Mouse (Mus musculus) mouse embryonic stem cell (cell line): ENCODE results near the gene Prmt3.

Source experiments
- in situ Hi-C, 2 experiments: fragments of 300-500 bp; cut with MboI; formaldehyde crosslinking; loops; 1 replicate in 1 of 2; 3 replicates in 1 of 2; pipeline ENCODE4 v1.14.3; 2019 to 2020; ENCODE audit warnings: low sequenced_read_pairs in 2 of 2, low pct_unique_long_range_greater_than_20kb in 1 of 2, mixed read lengths in 1 of 2; ENCODE audit not compliant: unreplicated experiment in 1 of 2

Gene Prmt3

DNA sequence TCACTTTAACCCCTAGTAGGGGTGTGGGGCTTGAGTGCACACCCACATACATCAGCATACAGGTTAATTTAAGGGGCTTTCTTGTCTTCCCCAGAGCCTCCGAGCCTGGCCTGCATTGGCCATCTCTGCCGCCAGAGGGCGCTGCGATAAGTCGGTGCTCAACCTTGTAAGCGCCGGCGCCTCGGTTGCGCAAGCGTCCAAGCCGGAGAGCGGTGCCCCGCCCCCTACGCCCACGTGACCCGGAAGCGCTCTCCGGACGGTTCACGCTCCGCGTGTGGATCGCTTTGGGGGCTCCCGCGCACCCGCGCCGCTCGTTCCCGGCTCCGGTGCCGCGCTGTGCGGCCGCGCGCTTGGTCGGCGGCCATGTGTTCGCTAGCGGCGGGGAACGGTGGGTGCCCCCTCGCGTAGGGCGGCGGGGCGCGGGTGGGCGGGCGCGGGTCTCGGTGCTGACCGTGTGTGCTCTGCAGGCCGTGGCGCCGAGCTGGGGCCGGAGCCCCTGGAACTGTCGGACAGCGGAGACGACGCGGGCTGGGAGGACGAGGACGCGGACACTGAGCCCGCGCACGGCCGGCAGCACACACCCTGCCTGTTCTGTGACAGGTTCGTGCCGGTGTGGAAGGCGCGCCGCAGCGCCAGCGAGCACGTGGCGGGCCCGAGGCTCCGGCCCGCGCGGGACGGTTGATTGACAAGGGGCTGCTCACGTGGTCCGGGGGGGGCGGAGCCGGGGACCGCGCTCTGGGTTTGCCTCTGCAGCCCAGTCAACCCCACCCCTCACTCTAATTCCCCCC is at the start of gene Prmt3:
Gene Prmt3, plus strand, starts transcription at position 233 of the 788 bp plus-strand sequence.
- in situ Hi-C loops: no loop called here

DNA sequence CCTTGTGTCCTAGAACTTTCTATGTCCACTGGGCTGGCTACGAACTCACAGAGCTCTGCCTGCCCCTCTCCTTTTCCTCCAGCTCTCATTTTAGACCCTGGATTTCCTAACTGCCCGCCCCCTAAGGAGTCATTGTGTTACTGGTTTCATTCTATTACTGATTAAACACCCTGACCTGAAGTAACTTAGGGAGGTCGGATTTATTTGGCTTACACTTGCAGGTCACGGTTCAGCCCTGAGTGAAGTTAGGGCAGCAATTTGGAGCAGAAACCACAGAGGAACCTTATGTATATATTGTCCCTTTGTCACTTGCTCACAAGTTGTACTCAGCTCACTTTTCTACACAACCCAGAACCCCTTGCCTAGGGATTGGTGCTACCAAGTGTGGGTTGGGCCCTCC is 43.8 kb upstream of the Prmt3 start:
- in situ Hi-C loops: loop anchor here in 1 of 2 experiments (10.0 kb wide), 1 partner anchor 50 kb away; no protein-coding TSS in a partner anchor

DNA sequence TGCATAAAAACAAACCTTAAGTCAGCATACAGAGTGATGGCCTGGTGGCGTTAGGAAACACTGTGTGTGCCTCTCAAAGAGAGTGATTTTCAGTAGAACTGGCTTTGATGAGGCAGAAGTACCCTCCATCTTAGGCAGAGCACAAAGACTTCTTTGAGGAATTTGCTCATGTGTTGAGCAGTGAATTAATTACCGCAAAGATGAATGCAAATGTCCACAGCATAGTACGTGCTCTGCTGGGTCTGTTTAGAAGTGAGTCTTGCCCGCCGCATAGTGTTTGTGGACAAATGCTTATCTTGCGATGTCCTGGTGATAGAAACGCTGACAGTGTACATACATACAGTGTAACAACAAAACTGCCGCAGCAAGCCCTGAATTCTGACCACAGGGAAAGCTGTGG is 38.7 kb upstream of the Prmt3 start:
- in situ Hi-C loops: loop anchor here in 1 of 2 experiments (10.0 kb wide), 1 partner anchor 55 kb away; no protein-coding TSS in a partner anchor

DNA sequence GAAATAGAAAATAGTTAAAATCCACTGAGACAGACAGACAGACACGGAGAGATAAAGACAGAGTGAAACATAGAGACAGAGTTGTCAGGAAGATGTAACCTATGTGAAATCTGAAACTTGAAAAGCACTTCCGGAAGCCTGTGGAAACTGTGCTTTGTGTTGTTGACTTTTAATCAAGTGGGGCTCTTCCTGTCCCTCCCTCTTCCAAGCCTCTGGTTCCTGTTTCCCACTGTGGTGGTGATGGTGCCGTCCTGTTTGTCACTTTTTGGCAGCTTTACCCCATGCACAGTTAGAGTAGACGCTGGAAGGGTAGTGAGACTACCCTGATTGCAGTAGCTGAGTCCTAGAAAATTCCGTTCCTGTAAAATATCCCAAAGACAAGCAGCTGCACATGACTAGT is 36.7 kb upstream of the Prmt3 start:
- in situ Hi-C loops: no loop called here

DNA sequence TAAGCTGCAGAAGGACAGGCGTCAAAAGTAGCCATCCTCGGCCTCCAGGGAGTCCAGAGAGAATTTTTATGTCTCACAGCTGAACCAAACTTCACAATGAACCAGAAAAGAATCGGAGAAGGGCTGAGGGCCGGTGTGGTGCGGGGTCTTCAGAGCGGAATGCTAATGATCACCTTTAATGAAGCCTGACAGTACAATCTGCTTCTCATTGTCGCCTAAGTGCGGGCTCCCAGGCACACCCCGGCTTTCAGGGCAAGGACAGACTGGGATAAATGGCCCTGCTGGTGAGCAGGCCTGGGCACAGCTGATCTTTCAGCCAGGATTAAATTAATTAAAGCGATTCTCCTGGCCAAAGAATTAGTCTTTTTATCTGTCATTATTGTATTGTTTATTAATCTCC is 36.2 kb upstream of the Prmt3 start:
- in situ Hi-C loops: no loop called here

DNA sequence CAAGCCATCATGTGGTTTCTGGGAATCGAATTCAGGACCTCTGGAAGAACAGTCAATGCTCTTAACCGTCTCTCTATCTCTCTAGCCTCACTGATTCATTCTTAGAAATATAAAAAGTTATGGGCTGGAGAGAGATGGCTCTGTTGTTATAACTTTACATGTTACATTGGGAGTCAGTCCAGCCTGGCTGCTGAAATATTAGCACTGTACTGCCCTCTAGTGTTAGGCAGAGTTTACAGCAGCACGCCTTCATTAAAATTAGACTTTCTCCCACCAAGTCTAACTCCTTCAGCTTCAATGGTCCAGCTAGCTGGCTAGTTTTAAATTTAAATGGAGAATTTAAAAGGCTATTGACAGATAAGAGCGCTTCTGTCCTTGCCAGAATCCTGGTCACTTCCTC is 27.0 kb upstream of the Prmt3 start:
- in situ Hi-C loops: loop anchor here in 1 of 2 experiments (10.0 kb wide), 1 partner anchor 174 kb away; no protein-coding TSS in a partner anchor

DNA sequence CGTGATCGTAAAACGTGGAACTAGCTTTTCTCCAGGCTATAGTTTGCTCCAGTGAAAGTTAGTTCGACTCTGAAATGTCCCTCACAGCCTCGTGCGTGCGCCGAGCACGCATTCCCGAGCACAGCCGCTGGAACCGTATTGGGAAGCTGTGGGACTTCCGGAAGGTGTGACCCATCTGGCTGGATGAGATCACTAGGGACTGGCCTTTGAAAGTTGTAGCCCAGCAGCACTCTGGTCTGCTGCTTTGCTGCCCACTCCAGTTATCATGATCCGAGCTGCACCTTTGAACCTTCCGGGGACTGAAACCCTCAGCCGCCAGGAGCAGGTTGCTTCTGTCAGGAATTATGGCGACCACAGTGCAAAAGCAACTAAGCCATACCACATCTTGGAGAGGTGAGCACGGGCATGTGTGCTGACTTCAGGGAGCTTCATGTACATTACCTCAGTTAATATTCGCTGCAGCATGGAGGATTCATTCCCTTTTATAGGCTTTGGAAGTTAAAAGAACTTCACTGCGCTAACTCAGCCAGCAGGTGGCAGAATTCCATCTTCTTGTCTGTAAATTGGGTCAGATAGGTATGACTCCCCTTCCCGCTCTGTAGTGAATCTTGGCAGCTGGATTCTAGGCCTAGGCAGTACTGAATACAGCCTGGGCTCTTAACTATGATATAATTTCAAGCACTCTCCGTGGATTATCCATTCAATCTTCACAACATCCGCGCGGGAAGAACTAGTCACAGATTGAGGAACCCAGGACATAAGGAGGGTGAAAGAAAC is 25.2 kb upstream of the Prmt3 start:
- in situ Hi-C loops: loop anchor here in 1 of 2 experiments (10.0 kb wide), 1 partner anchor 172 kb away; no protein-coding TSS in a partner anchor

DNA sequence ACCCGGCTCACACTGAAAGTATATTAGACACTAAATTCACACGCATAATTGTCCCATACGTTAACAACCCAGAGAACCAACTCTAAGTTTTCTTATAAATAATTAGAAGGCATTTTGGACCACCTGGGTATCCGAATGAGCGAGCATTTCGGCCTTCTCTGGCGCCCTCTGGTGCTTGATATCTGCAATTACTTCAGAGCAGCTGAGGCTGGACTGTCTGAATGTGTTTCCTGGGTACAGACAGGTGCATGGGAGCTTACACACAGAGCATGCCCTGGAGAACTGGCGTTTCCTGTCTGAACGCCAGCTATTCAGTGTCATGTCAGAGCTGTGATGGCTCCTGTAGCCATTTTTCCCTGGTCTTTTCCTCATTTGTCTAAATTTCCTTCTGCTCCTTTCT is 23.4 kb upstream of the Prmt3 start:
- in situ Hi-C loops: loop anchor here (5.0 to 10.0 kb wide), 2 partner anchors 142 to 170 kb away; no protein-coding TSS in a partner anchor

DNA sequence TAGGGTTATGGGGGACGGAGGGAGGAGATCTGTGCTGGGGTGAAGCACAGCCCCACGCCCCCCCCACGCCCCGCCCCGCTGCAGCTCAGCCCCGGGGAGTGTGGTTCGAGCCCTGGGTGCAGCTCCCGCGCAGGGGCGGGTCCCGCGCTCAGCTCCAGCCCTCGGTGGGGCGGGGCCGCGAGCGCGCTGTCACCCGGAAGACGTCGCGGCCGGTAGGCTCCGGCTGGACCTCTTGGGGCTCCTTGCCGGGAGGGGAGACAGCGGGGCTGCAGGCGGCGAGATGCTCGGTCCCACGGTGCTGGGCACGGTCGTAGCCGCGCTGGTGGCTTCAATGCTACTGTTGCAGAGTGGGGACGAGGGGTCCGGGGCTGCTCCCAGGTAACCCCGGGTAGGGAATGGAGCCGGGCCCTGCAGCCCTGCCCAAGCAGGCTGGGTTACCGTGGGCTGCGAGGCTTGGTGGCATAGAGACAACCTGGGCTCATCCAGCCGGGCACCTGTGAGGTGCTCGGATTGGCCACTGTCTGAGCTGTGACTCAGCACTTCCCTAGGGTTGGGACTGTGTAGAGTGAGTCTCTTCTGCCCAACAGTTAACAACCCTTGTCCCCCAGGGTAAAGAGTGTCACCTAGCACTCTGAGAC is 19.1 kb upstream of the Prmt3 start, which contains the start of gene Htatip2:
Gene Htatip2, plus strand, starts transcription at position 182 of the 638 bp plus-strand sequence.
- in situ Hi-C loops: loop anchor here (5.0 to 10.0 kb wide), 2 partner anchors 147 to 166 kb away; no protein-coding TSS in a partner anchor

DNA sequence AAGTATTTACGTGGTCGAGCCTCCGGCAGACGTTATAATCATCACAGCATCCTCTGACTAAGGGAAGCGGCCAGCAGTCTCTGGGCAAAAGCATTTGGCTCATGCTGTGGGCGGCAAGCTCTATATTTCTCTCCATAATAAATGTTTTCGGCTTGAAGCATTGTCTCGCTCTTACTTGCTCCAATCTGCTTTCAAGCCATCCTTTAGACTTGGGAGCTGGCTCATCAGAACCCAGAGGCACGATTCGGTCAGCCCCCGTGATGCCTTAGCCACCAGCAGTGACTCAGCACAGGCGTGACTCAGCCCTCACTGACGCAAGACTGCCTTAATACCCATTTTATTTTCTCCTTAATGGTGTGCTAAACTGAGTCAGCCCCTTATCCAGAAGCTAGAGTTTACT is 15.5 kb upstream of the Prmt3 start:
- in situ Hi-C loops: no loop called here

DNA sequence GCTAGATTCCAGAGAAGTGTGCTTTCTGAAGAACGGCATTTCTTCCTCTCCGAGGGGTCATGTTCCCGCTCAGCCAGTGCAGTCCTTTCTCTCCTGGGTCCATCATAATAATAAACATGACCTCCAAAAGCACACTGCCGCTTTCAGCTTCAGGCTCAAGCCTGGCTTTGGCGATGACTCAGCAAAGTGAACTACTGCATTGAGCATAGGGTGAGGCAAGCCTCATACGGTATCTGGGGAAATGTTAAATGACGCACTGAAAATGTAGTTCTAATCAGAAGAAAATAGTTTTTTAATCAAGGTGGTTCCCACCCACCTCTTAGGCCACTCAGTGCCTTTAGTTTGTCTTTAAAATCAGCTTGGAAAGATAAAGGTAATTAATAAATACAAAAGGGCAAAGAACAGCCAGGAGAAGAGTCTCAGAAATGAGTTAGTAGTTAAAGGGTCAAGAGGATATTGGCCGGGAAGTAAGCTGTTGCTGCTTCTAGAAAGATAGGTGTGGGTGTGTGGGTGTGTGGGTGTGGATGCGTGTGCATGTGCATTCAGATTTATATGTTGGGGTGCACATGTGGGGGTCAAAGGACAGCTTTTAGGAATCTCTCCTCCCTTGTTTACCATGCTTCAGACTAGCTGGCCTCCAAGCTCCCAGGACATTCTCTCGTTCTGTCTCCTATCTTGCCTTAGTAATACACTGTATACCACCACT is 14.0 kb upstream of the Prmt3 start:
- in situ Hi-C loops: no loop called here

DNA sequence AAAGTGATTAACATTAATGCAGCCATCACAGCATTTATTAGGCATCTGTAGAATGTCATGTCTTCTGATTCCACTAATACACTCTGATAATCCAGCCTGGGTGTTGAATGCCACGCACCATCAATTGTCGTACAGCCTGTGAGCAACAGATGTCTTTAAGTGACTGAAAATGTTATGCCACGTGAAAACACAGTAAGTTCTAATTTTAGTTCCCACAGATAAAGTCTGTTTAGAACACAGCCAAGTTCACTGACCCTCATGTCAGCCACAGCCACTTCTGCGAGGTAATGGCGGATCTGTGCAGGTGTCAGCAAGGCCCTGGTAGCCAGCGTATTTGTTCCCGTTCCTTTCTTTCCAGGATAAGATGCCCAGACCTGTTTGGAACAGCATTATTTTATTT is 12.0 kb upstream of the Prmt3 start:
- in situ Hi-C loops: no loop called here

DNA sequence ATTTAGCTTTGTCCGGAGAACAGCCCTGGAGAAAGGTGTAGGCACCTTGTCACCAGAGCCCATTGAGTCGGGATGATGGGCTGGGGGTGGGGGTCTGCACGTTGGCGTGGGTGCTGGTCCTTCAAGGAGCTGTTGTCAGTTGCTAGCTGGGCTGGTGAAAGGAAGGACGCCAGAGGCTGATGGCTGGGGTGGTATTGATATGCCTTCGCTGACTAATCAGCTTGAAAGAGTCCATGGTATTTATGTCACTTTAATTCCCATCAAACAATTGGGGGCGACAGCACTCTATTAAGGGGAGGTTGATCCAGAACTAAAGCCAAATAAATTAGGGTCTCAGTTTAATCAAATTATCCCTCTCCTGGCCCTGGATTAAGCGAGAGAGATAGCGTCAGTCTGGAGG is 9.6 kb upstream of the Prmt3 start:
- in situ Hi-C loops: no loop called here

DNA sequence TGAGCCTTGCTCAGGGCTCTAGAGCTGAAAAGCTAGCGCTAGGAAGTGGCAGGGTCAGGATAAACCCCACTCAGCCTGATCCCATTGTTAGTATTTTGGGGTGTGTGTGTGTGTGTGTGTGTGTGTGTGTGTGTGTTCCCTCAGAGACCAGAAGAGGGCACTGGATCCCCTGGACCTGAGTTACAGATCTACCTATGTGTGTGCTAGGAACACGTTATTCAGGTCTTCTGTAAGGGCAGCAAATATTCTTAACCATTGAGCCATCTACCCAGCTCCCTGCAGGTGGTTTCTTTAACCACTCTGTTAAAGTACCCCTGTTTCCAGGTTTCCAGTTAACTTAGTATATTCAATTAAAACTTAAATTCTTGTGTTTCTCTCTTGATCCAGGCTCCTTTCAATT is 3.8 kb upstream of the Prmt3 start:
- in situ Hi-C loops: no loop called here

DNA sequence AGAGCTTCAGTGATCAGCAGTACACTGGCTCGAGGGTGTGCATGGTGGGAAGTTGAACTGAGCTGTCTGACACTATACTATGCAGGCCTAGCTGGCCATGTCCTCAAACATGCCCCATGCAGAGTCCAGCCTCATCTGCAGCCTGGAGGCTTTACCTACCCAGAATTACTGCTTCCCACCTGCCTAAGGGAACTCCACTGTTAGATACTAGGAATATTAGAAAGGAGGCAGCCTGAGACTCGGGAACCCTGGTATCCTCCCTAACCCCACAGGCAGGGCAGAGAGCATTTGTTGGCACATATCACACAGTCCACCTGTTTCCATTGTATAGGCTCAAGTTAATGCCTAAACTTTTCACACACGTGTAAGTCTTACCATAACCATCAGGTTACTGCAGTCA is 561 bp upstream of the Prmt3 start:
- in situ Hi-C loops: no loop called here

DNA sequence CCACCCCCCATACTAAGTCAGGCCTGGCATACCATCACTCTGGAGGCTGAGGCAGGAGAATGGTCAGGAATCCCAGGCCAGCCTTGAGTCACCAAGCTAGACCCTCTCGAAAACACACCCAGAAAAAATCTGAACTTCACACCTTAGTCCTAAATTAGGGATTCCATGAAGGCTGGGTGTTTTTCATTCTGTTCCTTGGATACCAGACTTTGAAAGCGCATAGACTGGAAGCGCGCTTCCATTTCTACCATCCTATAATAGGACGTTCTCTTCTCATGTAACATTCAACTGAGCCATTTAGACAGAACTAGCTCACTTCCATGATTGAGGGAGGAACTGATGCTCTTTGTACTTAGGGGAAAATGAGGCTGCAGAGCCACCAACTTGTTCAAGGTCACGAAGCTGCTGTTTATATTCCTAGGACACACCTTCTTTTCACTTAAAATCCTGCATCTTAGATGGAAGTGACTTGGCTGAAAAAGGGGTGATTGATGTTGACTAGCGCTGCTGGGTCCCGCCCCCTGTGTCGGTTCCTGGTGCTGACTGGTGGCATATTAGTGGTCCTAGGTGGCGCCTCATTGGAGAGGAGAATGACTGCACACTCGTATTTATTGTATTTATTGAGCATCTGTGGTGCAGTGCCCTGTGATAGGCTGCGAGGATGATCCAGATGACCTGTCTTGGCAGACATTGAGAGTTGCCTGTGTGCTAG is 914 bp downstream of the Prmt3 start:
- in situ Hi-C loops: no loop called here

DNA sequence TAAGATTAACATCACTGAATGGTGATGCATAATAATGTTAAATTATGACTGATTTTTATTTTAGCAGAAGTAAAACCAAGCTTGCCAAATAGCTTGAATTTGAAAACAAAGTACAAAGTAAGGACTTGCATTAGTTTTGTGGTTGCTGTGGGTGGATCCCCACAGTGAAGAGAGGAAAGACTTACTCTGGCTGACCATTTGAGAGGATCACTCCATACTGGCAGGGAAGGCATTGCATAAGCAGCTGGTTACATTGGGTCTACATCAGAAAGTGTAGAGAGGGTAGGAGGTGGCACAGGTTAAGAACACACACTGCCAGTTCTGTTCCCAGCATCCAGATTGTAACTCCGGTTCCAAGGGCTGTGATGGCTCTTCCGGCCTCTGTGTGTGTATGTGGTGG is 4.9 kb downstream of the Prmt3 start:
- in situ Hi-C loops: loop anchor here in 1 of 2 experiments (10.0 kb wide), 1 partner anchor 142 kb away; no protein-coding TSS in a partner anchor

DNA sequence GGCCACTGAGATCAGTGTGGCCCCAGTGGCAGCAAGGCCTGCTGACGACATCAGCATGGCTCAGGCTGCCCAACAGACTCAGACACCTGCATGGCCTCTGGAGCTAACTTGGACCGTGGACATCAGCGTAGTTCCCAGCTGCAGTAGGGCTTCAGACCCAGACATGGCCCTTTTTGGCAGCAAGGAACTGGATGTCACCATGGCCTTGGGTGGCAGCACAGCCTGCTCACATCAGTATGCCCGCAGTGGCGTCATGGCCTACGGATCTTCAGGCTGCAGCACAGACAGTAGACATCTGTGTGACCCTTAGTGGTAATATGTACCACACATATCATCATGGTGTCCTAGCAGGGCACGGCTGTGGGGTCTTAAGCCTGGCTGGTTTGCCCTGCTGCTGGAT is 7.0 kb downstream of the Prmt3 start:
- in situ Hi-C loops: loop anchor here in 1 of 2 experiments (10.0 kb wide), 1 partner anchor 140 kb away; no protein-coding TSS in a partner anchor
